9 mouse cellular contexts compared by ENCODE assay signal in the genomic region with DNA sequence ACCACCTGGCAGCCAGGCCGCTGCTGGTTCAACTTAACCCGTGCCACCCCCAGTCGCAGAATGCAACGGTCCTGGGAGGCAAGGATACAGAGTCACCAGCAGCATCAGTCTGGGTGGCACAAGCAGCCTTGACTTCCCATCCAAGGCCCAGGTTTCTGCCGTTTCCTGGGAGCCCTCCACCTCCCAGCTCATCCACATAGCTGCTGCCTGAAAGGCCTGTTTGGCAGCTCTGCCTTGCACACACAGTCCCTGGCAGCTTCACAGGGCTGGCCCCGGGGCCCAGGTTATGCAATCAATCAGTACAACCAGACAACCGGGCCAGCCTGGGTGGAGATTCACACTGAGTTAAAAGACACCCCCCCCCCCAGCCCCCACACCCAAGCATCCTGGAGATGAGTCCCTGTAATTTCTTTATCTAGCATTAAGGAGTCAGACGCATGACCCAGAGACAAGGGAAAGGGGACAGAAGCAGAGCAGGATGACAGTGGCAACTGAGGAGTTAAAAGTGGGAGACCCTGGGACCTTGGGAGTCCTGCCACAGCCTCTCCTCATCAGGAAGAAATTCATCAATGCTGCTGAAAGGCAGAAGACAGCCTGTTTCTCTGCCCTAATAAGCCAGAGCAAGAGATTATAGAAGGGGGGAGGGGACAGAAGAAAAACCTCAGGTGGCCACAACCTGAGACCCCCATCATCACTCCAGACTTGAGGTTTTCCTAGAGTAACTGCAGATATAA. TPM values are rescaled to one million over a fixed set of nuclear protein-coding genes. Genes with fewer than 3 reads are reported as not detected.
DNase-seq lines count a peak whose midpoint lies in the region; ATAC-seq and TF ChIP-seq lines count a peak whose summit lies in the region.
"Had no signal": no experiment of that assay in that cellular context is flagged by ENCODE, and none has a peak within 500 bp of the region (broad histone marks: within the 10 kb centered on the region; RNA-seq: fewer than 3 reads in every experiment).

No protein-coding gene starts in this region.

- no peak for TF ChIP-seq CTCF in ES-Bruce4 (IDR thresholded peaks at IDR 0.05; ENCODE audit: low read depth, low read length)
- no peak for TF ChIP-seq CTCF in brain, embryonic 14.5 days (IDR thresholded peaks at IDR 0.05; ENCODE audit: borderline replicate concordance, extremely low read depth, insufficient read depth, insufficient read length)

- ATAC-seq in forebrain, embryonic 12.5 days (ENCODE audit: low FRiP score) = no peak
- no peak for ATAC-seq in lung, embryonic 16.5 days (ENCODE audit: low read depth)
- ATAC-seq in megakaryocyte, adult 5-6 weeks (ENCODE audit: poor library complexity, severe bottlenecking) = no peak

- intact Hi-C loops in heart, postnatal 25 days (cut with DNase I) = no loop called here

- 84% methylated on average over 8 of the region's 8 CpGs for WGBS in forebrain, embryonic 12.5 days
- 36% methylated on average over 8 of the region's 8 CpGs for WGBS in lung, embryonic 16.5 days

- no peaks in the 10 kb centered on the region for H3K9me3 ChIP-seq in ES-Bruce4 (replicated peaks; ENCODE audit: control insufficient read depth, insufficient read depth, low read length, poor library complexity, severe bottlenecking)
- H3K9me3 ChIP-seq in forebrain, embryonic 12.5 days = no peaks in the 10 kb centered on the region
- H3K9me3 ChIP-seq in lung, embryonic 16.5 days (ENCODE audit: control insufficient read depth, low read length) = no peaks in the 10 kb centered on the region

- DNase-seq in brain, embryonic 14.5 days (ENCODE audit: low read depth) = peak; percentile 46
- peak; percentile 86 for DNase-seq in heart, postnatal 25 days (ENCODE audit: low spot score)
- peak; percentile 59 to 88 for DNase-seq in layer of hippocampus, adult 18-20 months (ENCODE audit: low spot score in 2 of 2)
- DNase-seq in right cerebral cortex, postnatal 36 days (ENCODE audit: low spot score in 2 of 2) = peak; percentile 54 to 66

- peak overlapping the region; percentile 78 for H3K27ac ChIP-seq in ES-Bruce4 (ENCODE audit: insufficient read depth, low read length)
- peak overlapping the region; percentile 78 for H3K27ac ChIP-seq in forebrain, embryonic 12.5 days
- peak overlapping the region; percentile 77 for H3K27ac ChIP-seq in lung, embryonic 16.5 days (ENCODE audit: low read length)

- peak overlapping the region; percentile 24; the same call in 1 of the 2 replicates for H3K9ac ChIP-seq in ES-Bruce4 (ENCODE audit: low read depth, poor library complexity, severe bottlenecking)
- H3K9ac ChIP-seq in forebrain, embryonic 12.5 days = no peak overlapping the region
- peak overlapping the region; percentile 40 for H3K9ac ChIP-seq in lung, embryonic 16.5 days (ENCODE audit: low read length)

- H3K4me2 ChIP-seq in forebrain, embryonic 12.5 days = peak overlapping the region; percentile 13; the same call in 1 of the 2 replicates
- peak overlapping the region; percentile 40 for H3K4me2 ChIP-seq in lung, embryonic 16.5 days (ENCODE audit: low read depth, low read length)

- TF ChIP-seq POLR2A in ES-Bruce4 (IDR thresholded peaks at IDR 0.05; ENCODE audit: insufficient read depth, low read length) = no peak
- TF ChIP-seq POLR2A in brain, embryonic 14.5 days (IDR thresholded peaks at IDR 0.05; ENCODE audit: borderline replicate concordance, extremely low read depth, insufficient read depth, insufficient read length, poor library complexity, severe bottlenecking) = no peak

- no peaks in the 10 kb centered on the region for H3K4me1 ChIP-seq in ES-Bruce4 (ENCODE audit: control insufficient read depth, insufficient read depth, low read length)
- H3K4me1 ChIP-seq in forebrain, embryonic 12.5 days = peaks cover 37% of the 10 kb centered on the region
- H3K4me1 ChIP-seq in lung, embryonic 16.5 days (replicated peaks; ENCODE audit: control insufficient read depth, insufficient read depth, low read length) = peaks cover 33% of the 10 kb centered on the region

- H3K36me3 ChIP-seq in ES-Bruce4 (ENCODE audit: control insufficient read depth, insufficient read depth, low read length, poor library complexity, severe bottlenecking) = peaks cover 27% of the 10 kb centered on the region
- H3K36me3 ChIP-seq in forebrain, embryonic 12.5 days (replicated peaks) = peaks cover 41% of the 10 kb centered on the region
- H3K36me3 ChIP-seq in lung, embryonic 16.5 days (ENCODE audit: control insufficient read depth, insufficient read depth, low read length) = peaks cover 42% of the 10 kb centered on the region

- TF ChIP-seq EP300 in ES-Bruce4 (IDR thresholded peaks at IDR 0.05; ENCODE audit: insufficient read depth, low read depth, low read length) = no peak

- no peak overlapping the region for H3K4me3 ChIP-seq in ES-Bruce4 (ENCODE audit: low read depth, low read length)
- no peak overlapping the region for H3K4me3 ChIP-seq in forebrain, embryonic 12.5 days (replicated peaks)
- H3K4me3 ChIP-seq in lung, embryonic 16.5 days (ENCODE audit: low read length) = peak overlapping the region; percentile 19
- H3K4me3 ChIP-seq: myocyte had no signal

- H3K27me3 ChIP-seq in ES-Bruce4 (ENCODE audit: control insufficient read depth, insufficient read depth, low read length, poor library complexity, severe bottlenecking) = no peaks in the 10 kb centered on the region
- no peaks in the 10 kb centered on the region for H3K27me3 ChIP-seq in forebrain, embryonic 12.5 days
- no peaks in the 10 kb centered on the region for H3K27me3 ChIP-seq in lung, embryonic 16.5 days (ENCODE audit: control insufficient read depth, insufficient read depth, low read depth, low read length)

RNA-seq across cellular contexts. Expression of gene Smarcd2, which starts 4.3 kb away (rescaled TPM):
- polyA plus RNA-seq in ES-Bruce4 (2011; ENCODE audit: insufficient read depth, insufficient read length, low read depth, missing spikeins) = 75.6 and 78.1 TPM in 2 replicates
- 37.3 and 51.0 TPM in 2 replicates for polyA plus RNA-seq in brain, embryonic 14.5 days (2012; rRNA removed)
- polyA plus RNA-seq in forebrain, embryonic 12.5 days (2016; fragmentation: Nextera tagmentation; extraction: Ambion mirVana) = 26.1 and 26.5 TPM in 2 replicates
- 10 to 100 TPM; 17.7 to 21.5 TPM for total RNA-seq in heart, postnatal 25 days (2021)
- total RNA-seq in layer of hippocampus, adult 18-20 months (2021) = 10 to 100 TPM; 23.9 to 26.3 TPM
- 69.3 and 71.4 TPM in 2 replicates for polyA plus RNA-seq in lung, embryonic 16.5 days (2015; fragmentation: Nextera tagmentation; extraction: Ambion mirVana)
- 56.0 and 66.2 TPM in 2 replicates for total RNA-seq in megakaryocyte, adult 5-6 weeks (2015)
- total RNA-seq in megakaryocyte, adult 5-6 weeks (2017) = 253 and 270 TPM in 2 replicates

RNA-seq across cellular contexts. Expression of gene Tcam1, which starts 8.0 kb away (rescaled TPM):
- polyA plus RNA-seq in ES-Bruce4 (2011; ENCODE audit: insufficient read depth, insufficient read length, low read depth, missing spikeins) = 0.44 and 0.45 TPM in 2 replicates
- 0.15 and 0.23 TPM in 2 replicates for polyA plus RNA-seq in brain, embryonic 14.5 days (2012; rRNA removed)
- 0.33 and 0.34 TPM in 2 replicates for polyA plus RNA-seq in forebrain, embryonic 12.5 days (2016; fragmentation: Nextera tagmentation; extraction: Ambion mirVana)
- not detected for total RNA-seq in heart, postnatal 25 days (2021)
- total RNA-seq in layer of hippocampus, adult 18-20 months (2021) = under 1 TPM; 0.13 to 0.15 TPM
- polyA plus RNA-seq in lung, embryonic 16.5 days (2015; fragmentation: Nextera tagmentation; extraction: Ambion mirVana) = 0.26 and 0.29 TPM in 2 replicates
- total RNA-seq in megakaryocyte, adult 5-6 weeks (2015) = 0.09 and 0.14 TPM in 2 replicates
- total RNA-seq in megakaryocyte, adult 5-6 weeks (2017) = 0.04 and 0.08 TPM in 2 replicates

RNA-seq across cellular contexts. Expression of gene Psmc5, which starts 12.5 kb away (rescaled TPM):
- 170 and 188 TPM in 2 replicates for polyA plus RNA-seq in ES-Bruce4 (2011; ENCODE audit: insufficient read depth, insufficient read length, low read depth, missing spikeins)
- 162 and 165 TPM in 2 replicates for polyA plus RNA-seq in brain, embryonic 14.5 days (2012; rRNA removed)
- polyA plus RNA-seq in forebrain, embryonic 12.5 days (2016; fragmentation: Nextera tagmentation; extraction: Ambion mirVana) = 334 and 335 TPM in 2 replicates
- total RNA-seq in heart, postnatal 25 days (2021) = 100 to 1,000 TPM; 103 to 107 TPM
- total RNA-seq in layer of hippocampus, adult 18-20 months (2021) = 100 to 1,000 TPM; 189 to 196 TPM
- 242 and 250 TPM in 2 replicates for polyA plus RNA-seq in lung, embryonic 16.5 days (2015; fragmentation: Nextera tagmentation; extraction: Ambion mirVana)
- total RNA-seq in megakaryocyte, adult 5-6 weeks (2015) = 34.4 and 41.0 TPM in 2 replicates
- total RNA-seq in megakaryocyte, adult 5-6 weeks (2017) = 52.7 and 63.9 TPM in 2 replicates

RNA-seq across cellular contexts. Expression of gene Ftsj3, which starts 12.6 kb away (rescaled TPM):
- 139 and 156 TPM in 2 replicates for polyA plus RNA-seq in ES-Bruce4 (2011; ENCODE audit: insufficient read depth, insufficient read length, low read depth, missing spikeins)
- 30.1 and 31.5 TPM in 2 replicates for polyA plus RNA-seq in brain, embryonic 14.5 days (2012; rRNA removed)
- polyA plus RNA-seq in forebrain, embryonic 12.5 days (2016; fragmentation: Nextera tagmentation; extraction: Ambion mirVana) = 63.0 and 69.1 TPM in 2 replicates
- total RNA-seq in heart, postnatal 25 days (2021) = 10 to 100 TPM; 20.8 to 21.8 TPM
- 10 to 100 TPM; 26.2 to 31.1 TPM for total RNA-seq in layer of hippocampus, adult 18-20 months (2021)
- 42.9 and 48.7 TPM in 2 replicates for polyA plus RNA-seq in lung, embryonic 16.5 days (2015; fragmentation: Nextera tagmentation; extraction: Ambion mirVana)
- total RNA-seq in megakaryocyte, adult 5-6 weeks (2015) = 13.0 and 14.0 TPM in 2 replicates
- total RNA-seq in megakaryocyte, adult 5-6 weeks (2017) = 46.6 and 59.1 TPM in 2 replicates

RNA-seq across cellular contexts. Expression of gene Gh, which starts 33.2 kb away (rescaled TPM):
- not detected in 2 replicates for polyA plus RNA-seq in ES-Bruce4 (2011; ENCODE audit: insufficient read depth, insufficient read length, low read depth, missing spikeins)
- not detected in 2 replicates for polyA plus RNA-seq in brain, embryonic 14.5 days (2012; rRNA removed)
- polyA plus RNA-seq in forebrain, embryonic 12.5 days (2016; fragmentation: Nextera tagmentation; extraction: Ambion mirVana) = not detected in 2 replicates
- total RNA-seq in heart, postnatal 25 days (2021) = not detected
- not detected for total RNA-seq in layer of hippocampus, adult 18-20 months (2021)
- polyA plus RNA-seq in lung, embryonic 16.5 days (2015; fragmentation: Nextera tagmentation; extraction: Ambion mirVana) = not detected in 2 replicates
- not detected in 2 replicates for total RNA-seq in megakaryocyte, adult 5-6 weeks (2015)
- not detected in 2 replicates for total RNA-seq in megakaryocyte, adult 5-6 weeks (2017)
- polyA plus RNA-seq: myocyte had no signal
